In genomic region chr9:103759829-103760228, GRCm38 (mm10) we compare ENCODE assay signal across 11 mouse cellular contexts. TPM values are rescaled to one million over a fixed set of nuclear protein-coding genes. Genes with fewer than 3 reads are reported as not detected.
DNase-seq lines count a peak whose midpoint lies in the region; ATAC-seq and TF ChIP-seq lines count a peak whose summit lies in the region.
"Had no signal": no experiment of that assay in that cellular context is flagged by ENCODE, and none has a peak within 500 bp of the region (broad histone marks: within the 10 kb centered on the region; RNA-seq: fewer than 3 reads in every experiment).

No protein-coding gene starts in this region.

- ATAC-seq in forebrain, embryonic 16.5 days = no peak
- ATAC-seq in midbrain, embryonic 15.5 days (replicated peaks) = no peak

- no peak for TF ChIP-seq CTCF in layer of hippocampus, adult 2 months (conservative IDR thresholded peaks at IDR 0.05)

- peak overlapping the region; percentile 89 for H3K27ac ChIP-seq in layer of hippocampus, adult 2 months
- H3K27ac ChIP-seq in forebrain, embryonic 16.5 days (ENCODE audit: low read length) = peak overlapping the region; percentile 77
- H3K27ac ChIP-seq in midbrain, embryonic 15.5 days = no peak overlapping the region
- H3K27ac ChIP-seq: liver, embryonic 15.5 days had no signal

- H3K27me3 ChIP-seq in forebrain, embryonic 16.5 days (replicated peaks; ENCODE audit: control insufficient read depth, insufficient read depth, low read length) = 0 out of 2 replicates have a peak, but pooled peaks cover 2% of the 10 kb centered on the region
- H3K27me3 ChIP-seq in midbrain, embryonic 15.5 days (replicated peaks) = 0 out of 2 replicates have a peak, but pooled peaks cover 4% of the 10 kb centered on the region

- 47% methylated on average over 9 of the region's 9 CpGs for WGBS in forebrain, embryonic 16.5 days
- 27% methylated on average over 9 of the region's 9 CpGs for WGBS in midbrain, embryonic 15.5 days

- H3K9me3 ChIP-seq in forebrain, embryonic 16.5 days (ENCODE audit: control insufficient read depth, low read length) = no peaks in the 10 kb centered on the region
- no peaks in the 10 kb centered on the region for H3K9me3 ChIP-seq in midbrain, embryonic 15.5 days
- H3K9me3 ChIP-seq: liver, embryonic 15.5 days had no signal

- peak overlapping the region; percentile 53 for H3K9ac ChIP-seq in forebrain, embryonic 16.5 days (replicated peaks; ENCODE audit: low read depth, low read length)
- peak overlapping the region; percentile 35; the same call in 1 of the 2 replicates for H3K9ac ChIP-seq in midbrain, embryonic 15.5 days
- H3K9ac ChIP-seq: liver, embryonic 15.5 days had no signal

- no peaks in the 10 kb centered on the region for H3K36me3 ChIP-seq in forebrain, embryonic 16.5 days (ENCODE audit: control insufficient read depth, insufficient read depth)
- no peaks in the 10 kb centered on the region for H3K36me3 ChIP-seq in midbrain, embryonic 15.5 days (replicated peaks)
- H3K36me3 ChIP-seq: liver, embryonic 15.5 days had no signal

- peak overlapping the region; percentile 80 for H3K4me2 ChIP-seq in forebrain, embryonic 16.5 days (ENCODE audit: low read length)
- H3K4me2 ChIP-seq in midbrain, embryonic 15.5 days = peak overlapping the region; percentile 59
- H3K4me2 ChIP-seq: liver, embryonic 15.5 days had no signal

- peaks cover 41% of the 10 kb centered on the region for H3K4me1 ChIP-seq in forebrain, embryonic 16.5 days (replicated peaks; ENCODE audit: control insufficient read depth, insufficient read depth, low read length)
- H3K4me1 ChIP-seq in midbrain, embryonic 15.5 days = peaks cover 28% of the 10 kb centered on the region

- peak; percentile 15 for DNase-seq in cerebellum, adult 8-10 months
- no peak for DNase-seq in cerebellum, postnatal 25 days
- DNase-seq in layer of hippocampus, adult 2 months (ENCODE audit: low spot score in 2 of 2) = no peak
- no peak for DNase-seq in layer of hippocampus, adult 9-11 months
- DNase-seq in gastrocnemius, postnatal 14 days = no peak
- DNase-seq in spleen, postnatal 14 days (ENCODE audit: low spot score in 2 of 2) = no peak
- DNase-seq: cerebellum, postnatal 14 days had no signal

- intact Hi-C loops in gastrocnemius, postnatal 14 days (cut with DNase I; ENCODE audit: low total_unique reads) = loop anchor here (2.0 to 10.0 kb wide), 3 partner anchors 135 to 268 kb away; no protein-coding TSS in a partner anchor

- H3K4me3 ChIP-seq in layer of hippocampus, adult 2 months = peak overlapping the region; percentile 93
- H3K4me3 ChIP-seq in forebrain, embryonic 16.5 days (replicated peaks; ENCODE audit: low read length) = peak overlapping the region; percentile 87
- H3K4me3 ChIP-seq in midbrain, embryonic 15.5 days = peak overlapping the region; percentile 53
- H3K4me3 ChIP-seq: erythroblast, embryonic 14.5 days; liver, embryonic 15.5 days had no signal

RNA-seq across cellular contexts. Expression of gene Tmem108, which starts 1.8 kb away (rescaled TPM):
- total RNA-seq in layer of hippocampus, adult 2 months (2021) = 10 to 100 TPM; 40.7 to 46.1 TPM
- 72.3 and 88.6 TPM in 2 replicates for polyA plus RNA-seq in forebrain, embryonic 16.5 days (2015; fragmentation: Nextera tagmentation; extraction: Ambion mirVana)
- polyA plus RNA-seq in midbrain, embryonic 15.5 days (2015; fragmentation: Nextera tagmentation; extraction: Ambion mirVana) = 28.5 and 33.0 TPM in 2 replicates
- total RNA-seq in gastrocnemius, postnatal 14 days (2021) = under 1 TPM; 0.07 to 0.29 TPM
- polyA plus RNA-seq: erythroblast, embryonic 14.5 days had no signal

Comparison
In these comparisons a context has a peak if more than half of its experiments do, and no peak if none do; other contexts are left out.
1. RNA of gene Tmem108, which starts 1.8 kb away (total RNA-seq): 40.7 to 46.1 TPM in layer of hippocampus, adult 2 months; 0.07 to 0.29 TPM in gastrocnemius, postnatal 14 days; every median in the first group is over 10 times any median in the second.
2. Peak in every context shown above with its lines, with median percentiles within 50 percentile points of each other: H3K4me3 ChIP-seq.